Mouse (Mus musculus) kidney, embryonic 16.5 days (tissue): ENCODE results near the gene Kazald1. TPM values are rescaled to one million over a fixed set of nuclear protein-coding genes. Genes with fewer than 3 reads are reported as not detected.
"Not testable (repeated sequence)": the region's sequence is repeated elsewhere in the genome, so short reads cannot be mapped to it uniquely, and the experiment has no call there.

ENCODE experiments used
- ATAC-seq: fragments of 200-750 bp; cut with Nextera tagmentation; 2 replicates; pipeline ENCODE4 v1.8.0; 2017; ENCODE audit warnings: moderate TSS enrichment; ENCODE audit not compliant: low FRiP score, low TSS enrichment
- H3K27ac ChIP-seq: fragments of 300-500 bp; sonication (generic); 2 replicates; pipeline ENCODE4 v1.5.1; 2014; ENCODE audit warnings: low read length
- H3K27me3 ChIP-seq: fragments of 300-500 bp; sonication (generic); 2 replicates; pipeline ENCODE4 v1.6.1; 2014; ENCODE audit warnings: low read length, control low read depth, mixed read lengths; ENCODE audit not compliant: insufficient read depth
- H3K36me3 ChIP-seq: fragments of 300-500 bp; sonication (generic); 2 replicates; pipeline ENCODE4 v1.6.1; 2014; ENCODE audit warnings: low read length, control low read depth, mixed read lengths; ENCODE audit not compliant: insufficient read depth
- H3K4me1 ChIP-seq: fragments of 300-500 bp; sonication (generic); 2 replicates; pipeline ENCODE4 v1.6.1; 2014; ENCODE audit warnings: low read length, control low read depth, mixed read lengths; ENCODE audit not compliant: insufficient read depth
- H3K4me2 ChIP-seq: fragments of 300-500 bp; sonication (generic); replicated peaks from 2 replicates; pipeline ENCODE4 v1.6.1; 2014; ENCODE audit warnings: low read depth, low read length
- H3K4me3 ChIP-seq: fragments of 300-500 bp; sonication (generic); 2 replicates; pipeline ENCODE4 v1.5.1; 2014; ENCODE audit warnings: mild to moderate bottlenecking, low read length
- H3K9ac ChIP-seq: fragments of 300-500 bp; sonication (generic); replicated peaks from 2 replicates; pipeline ENCODE4 v1.6.1; 2014; ENCODE audit warnings: low read length
- H3K9me3 ChIP-seq: fragments of 300-500 bp; sonication (generic); 2 replicates; pipeline ENCODE4 v1.6.1; 2016; ENCODE audit warnings: low read length, control low read depth
- WGBS: fragments of 180-500 bp; shearing (Covaris S2); extraction: QIAGEN DNeasy Blood & Tissue Kit; methylation state at CpG from one replicate; pipeline ENCODE4 v1.1.7; 2014; 5-methylcytosine and 5-hydroxymethylcytosine counted together
- polyA plus RNA-seq: library from polyadenylated mRNA; unstranded; fragments of >200 nt; fragmentation: Nextera tagmentation; extraction: Ambion mirVana; gene quantifications from 2 replicates; pipeline ENCODE4 v1.2.1, GENCODE M21; 2015

Gene Kazald1
- polyA plus RNA-seq, 1 experiment from 2014 or later: 18.4 TPM

DNA sequence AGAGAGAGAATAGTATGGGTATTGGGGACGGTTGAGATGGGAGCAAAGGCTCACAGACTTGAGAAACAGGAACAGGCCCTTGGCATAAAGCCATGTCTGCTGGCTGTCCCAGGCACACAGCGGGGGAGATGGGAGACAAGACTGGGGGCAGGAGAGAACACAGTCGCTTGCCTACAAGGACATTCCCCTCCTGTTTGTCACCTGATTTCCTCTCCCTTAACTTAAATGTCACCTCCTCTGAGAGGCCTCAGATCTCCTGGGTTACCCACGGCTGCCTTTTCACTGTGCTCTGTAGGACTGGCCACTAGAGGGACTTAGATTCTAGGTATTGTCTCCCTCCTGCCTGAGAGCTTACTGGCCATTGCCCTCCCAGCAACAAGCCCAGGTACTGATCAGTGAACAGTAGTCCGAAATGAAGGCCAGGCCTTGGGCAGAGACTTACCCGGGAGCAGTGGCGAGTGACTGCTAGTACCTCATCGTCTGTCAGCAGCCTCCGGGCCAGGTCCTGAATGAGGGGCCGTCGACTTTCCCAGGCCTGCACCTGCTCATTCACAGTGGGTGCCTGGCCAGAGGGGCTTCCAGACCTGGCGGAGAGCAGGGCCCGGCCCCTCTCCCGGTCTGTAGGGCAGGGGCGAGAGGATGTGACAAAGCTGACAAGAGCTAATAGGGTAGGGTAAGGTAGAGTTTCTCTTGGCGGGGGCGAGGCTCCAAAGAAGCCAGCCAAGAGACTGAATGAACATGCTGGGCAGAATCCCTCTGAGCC, 42.3 kb upstream of the Kazald1 start:
- no peaks in the 10 kb centered on the region for H3K27me3 ChIP-seq
- H3K9me3 ChIP-seq: no peaks in the 10 kb centered on the region
- H3K36me3 ChIP-seq: peaks cover 10% of the 10 kb centered on the region; the same call in 1 of the 2 replicates
- H3K27ac ChIP-seq: no peak overlapping the region
- ATAC-seq: no peak
- no peak overlapping the region for H3K4me2 ChIP-seq
- H3K4me1 ChIP-seq: peaks cover 24% of the 10 kb centered on the region
- no peak overlapping the region for H3K4me3 ChIP-seq
- 56% methylated on average over 17 of the region's 17 CpGs for WGBS
- peak overlapping the region; percentile 31 for H3K9ac ChIP-seq

DNA sequence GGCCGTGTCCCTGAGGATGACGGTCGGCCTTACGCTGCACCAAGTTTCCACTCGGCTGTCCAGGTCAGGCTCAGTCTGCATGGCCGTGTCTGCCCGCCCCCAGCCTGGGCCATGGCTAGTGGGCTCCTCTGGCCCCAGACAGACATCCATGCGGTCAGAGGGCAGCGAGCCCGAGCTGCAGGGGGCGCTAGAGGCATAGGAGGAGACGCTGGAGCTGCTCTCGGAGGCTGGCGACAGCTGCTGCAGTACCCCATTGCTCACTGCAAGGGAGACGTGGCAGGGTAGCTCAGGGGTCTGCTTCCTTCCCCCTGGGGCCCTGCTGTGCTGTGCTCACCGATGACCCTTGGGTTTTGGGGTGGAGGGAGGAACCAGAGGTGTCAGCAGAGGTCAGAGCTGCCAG, 38.2 kb upstream of the Kazald1 start:
- ATAC-seq: no peak
- Histone ChIP-seq H3K9me3 (no peaks in the 10 kb centered on the region), H3K4me3 (no peak overlapping the region), H3K4me1 (peaks cover 5% of the 10 kb centered on the region; the same call in 1 of the 2 replicates), H3K36me3 (no peaks in the 10 kb centered on the region), H3K4me2 (no peak overlapping the region), H3K27me3 (peaks cover 15% of the 10 kb centered on the region; the same call in 1 of the 2 replicates), H3K9ac (no peak overlapping the region), H3K27ac (no peak overlapping the region)
- 23% methylated on average over 16 of the region's 16 CpGs for WGBS

DNA sequence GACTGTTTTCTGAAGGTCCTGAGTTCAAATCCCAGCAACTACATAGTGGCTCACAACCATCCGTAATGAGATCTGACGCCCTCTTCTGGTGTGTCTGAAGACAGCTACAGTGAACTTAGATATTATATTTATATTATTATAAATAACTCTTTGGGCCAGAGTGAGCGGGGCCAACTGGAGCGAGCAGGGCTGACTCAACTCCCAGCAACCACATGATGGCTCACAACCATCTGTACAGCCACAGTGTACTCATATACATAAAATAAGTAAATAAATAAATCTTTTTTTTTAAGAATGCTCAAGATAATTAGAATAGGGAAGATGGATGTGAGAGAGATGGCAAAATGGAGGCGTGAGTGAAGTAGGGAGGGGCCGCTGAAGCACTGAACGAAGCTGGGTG, 36.8 kb upstream of the Kazald1 start:
- not testable (repeated sequence) for H3K4me1 ChIP-seq, H3K27ac ChIP-seq, H3K4me2 ChIP-seq, ATAC-seq, H3K36me3 ChIP-seq, H3K9me3 ChIP-seq, H3K4me3 ChIP-seq, H3K9ac ChIP-seq
- 89% methylated on average over 7 of the region's 7 CpGs for WGBS
- peaks cover 15% of the 10 kb centered on the region; the same call in 1 of the 2 replicates for H3K27me3 ChIP-seq

DNA sequence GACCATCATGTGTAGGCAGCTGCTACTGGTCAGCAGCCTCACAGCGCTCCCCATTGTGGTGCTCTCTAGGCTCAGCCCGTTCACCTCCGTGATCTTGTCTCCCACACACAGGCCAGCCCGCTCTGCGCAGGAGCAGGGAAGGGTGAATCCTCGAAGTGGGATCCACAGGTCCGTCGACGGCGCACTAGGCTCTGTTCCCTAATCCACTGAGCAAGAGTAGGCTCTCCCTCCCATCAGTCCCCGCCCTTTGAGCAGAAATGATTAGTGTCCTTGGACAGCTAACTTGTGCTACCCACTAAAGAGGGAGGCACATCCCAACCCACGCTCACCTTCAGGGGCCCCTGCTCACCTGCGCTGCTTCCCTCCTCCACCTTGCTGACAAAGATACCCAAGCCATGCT, 34.8 kb upstream of the Kazald1 start:
- H3K4me3 ChIP-seq: no peak overlapping the region

DNA sequence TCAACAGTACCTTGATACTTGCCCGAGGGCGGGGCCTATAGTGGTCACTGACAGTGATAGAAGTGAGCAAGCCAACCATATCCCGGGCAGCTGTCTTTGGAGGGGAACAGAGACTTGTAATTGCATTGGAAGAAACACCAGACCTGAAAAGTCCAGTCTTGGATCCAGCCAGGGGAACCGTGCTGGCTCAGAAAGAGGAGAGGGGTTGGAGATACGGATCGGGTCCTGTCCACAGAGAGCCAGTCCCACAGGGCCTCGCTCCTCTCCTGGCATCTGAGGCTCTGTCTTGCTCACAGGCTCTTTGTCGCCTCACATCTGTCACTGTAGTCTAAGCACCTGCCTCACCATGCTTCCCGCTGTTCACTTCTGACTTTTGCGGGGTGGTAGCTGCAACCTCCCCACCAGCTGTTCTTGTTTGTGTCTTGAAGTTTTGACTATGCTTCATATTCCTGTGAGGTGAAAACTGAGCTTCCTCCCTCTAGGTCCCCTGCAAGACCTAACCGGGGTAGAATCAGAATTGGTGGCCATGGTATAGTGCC, 30.6 kb upstream of the Kazald1 start:
- no peaks in the 10 kb centered on the region for H3K9me3 ChIP-seq
- H3K27ac ChIP-seq: no peak overlapping the region
- 46% methylated on average over 11 of the region's 11 CpGs for WGBS
- H3K4me3 ChIP-seq: no peak overlapping the region
- no peak overlapping the region for H3K4me2 ChIP-seq
- peaks cover 32% of the 10 kb centered on the region for H3K4me1 ChIP-seq
- no peak overlapping the region for H3K9ac ChIP-seq
- no peak for ATAC-seq
- no peaks in the 10 kb centered on the region for H3K36me3 ChIP-seq
- H3K27me3 ChIP-seq: peaks cover 27% of the 10 kb centered on the region

More for the DNA sequence above, 34.8 kb upstream of the Kazald1 start:
- H3K27me3 ChIP-seq: peaks cover 24% of the 10 kb centered on the region
- H3K27ac ChIP-seq: no peak overlapping the region
- H3K4me2 ChIP-seq: no peak overlapping the region
- H3K4me1 ChIP-seq: peaks cover 5% of the 10 kb centered on the region; the same call in 1 of the 2 replicates
- no peaks in the 10 kb centered on the region for H3K36me3 ChIP-seq
- no peak overlapping the region for H3K9ac ChIP-seq
- 44% methylated on average over 13 of the region's 13 CpGs for WGBS
- no peaks in the 10 kb centered on the region for H3K9me3 ChIP-seq
- ATAC-seq: 0 out of 2 replicates have a peak, but pooled peaks have one; percentile 27

DNA sequence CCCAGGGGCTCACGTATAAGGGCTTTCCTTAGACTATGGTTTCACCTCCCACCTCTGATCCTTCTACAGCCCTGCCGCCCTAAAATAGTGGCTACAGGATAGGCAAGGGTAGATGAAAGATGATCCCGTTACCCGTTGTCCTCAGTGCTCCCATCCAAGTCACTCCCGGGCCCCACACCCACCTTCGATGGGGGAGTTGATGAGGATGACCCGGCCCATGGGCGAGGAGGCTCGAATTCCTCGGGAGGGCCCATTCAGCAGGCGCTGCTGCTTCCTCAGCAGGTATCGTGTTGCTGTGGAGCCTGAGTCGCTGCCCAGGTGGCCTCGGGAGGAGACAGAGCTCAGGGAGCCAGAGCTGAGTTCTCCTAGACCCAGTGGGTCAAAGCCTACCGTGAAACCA, 29.8 kb upstream of the Kazald1 start:
- no peaks in the 10 kb centered on the region; the same call in 1 of the 2 replicates for H3K36me3 ChIP-seq
- H3K4me3 ChIP-seq: no peak overlapping the region
- no peak overlapping the region for H3K4me2 ChIP-seq
- H3K27me3 ChIP-seq: peaks cover 23% of the 10 kb centered on the region
- H3K9ac ChIP-seq: no peak overlapping the region
- WGBS: 18% methylated on average over 15 of the region's 15 CpGs
- peaks cover 32% of the 10 kb centered on the region for H3K4me1 ChIP-seq
- ATAC-seq: peak; percentile 31; the same call in 1 of the 2 replicates
- no peaks in the 10 kb centered on the region for H3K9me3 ChIP-seq
- H3K27ac ChIP-seq: no peak overlapping the region

DNA sequence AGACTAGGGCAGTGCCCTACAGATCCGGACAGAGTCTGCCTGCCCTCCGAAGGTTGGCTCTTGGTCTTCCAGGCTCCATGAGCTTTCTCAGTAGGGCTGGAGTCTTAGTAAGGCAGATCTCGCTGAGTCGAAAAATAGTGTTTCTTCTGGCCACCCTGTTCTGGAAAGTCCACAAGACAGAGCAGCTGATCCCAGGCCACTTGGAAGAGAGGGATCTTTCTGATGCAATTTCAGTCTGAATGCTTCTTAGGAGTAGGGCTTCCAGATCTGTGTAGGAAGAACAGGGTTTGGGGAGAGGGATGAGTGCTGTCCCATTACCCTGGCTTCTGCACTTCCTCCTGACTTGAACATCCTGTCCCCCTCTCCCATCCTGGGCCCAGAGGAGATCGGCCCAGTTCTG, 29.4 kb upstream of the Kazald1 start, which contains the start of gene Pdzd7:
Pdzd7 (minus strand) TSS at position 67 of the 400 bp plus-strand sequence.
- peak within 1 kb of the TSS; percentile 54 for H3K4me3 ChIP-seq
- H3K9me3 ChIP-seq: no peaks in the 10 kb centered on the region
- WGBS: 70% methylated on average over 5 of the region's 5 CpGs
- H3K4me2 ChIP-seq: peak within 1 kb of the TSS; percentile 78
- peaks cover 19% of the 10 kb centered on the region for H3K27me3 ChIP-seq
- ATAC-seq: no peak
- peaks cover 32% of the 10 kb centered on the region for H3K4me1 ChIP-seq
- H3K27ac ChIP-seq: no peak within 1 kb of the TSS
- H3K9ac ChIP-seq: peak within 1 kb of the TSS; percentile 66; the same call in 1 of the 2 replicates
- peaks cover 1% of the 10 kb centered on the region; the same call in 1 of the 2 replicates for H3K36me3 ChIP-seq

DNA sequence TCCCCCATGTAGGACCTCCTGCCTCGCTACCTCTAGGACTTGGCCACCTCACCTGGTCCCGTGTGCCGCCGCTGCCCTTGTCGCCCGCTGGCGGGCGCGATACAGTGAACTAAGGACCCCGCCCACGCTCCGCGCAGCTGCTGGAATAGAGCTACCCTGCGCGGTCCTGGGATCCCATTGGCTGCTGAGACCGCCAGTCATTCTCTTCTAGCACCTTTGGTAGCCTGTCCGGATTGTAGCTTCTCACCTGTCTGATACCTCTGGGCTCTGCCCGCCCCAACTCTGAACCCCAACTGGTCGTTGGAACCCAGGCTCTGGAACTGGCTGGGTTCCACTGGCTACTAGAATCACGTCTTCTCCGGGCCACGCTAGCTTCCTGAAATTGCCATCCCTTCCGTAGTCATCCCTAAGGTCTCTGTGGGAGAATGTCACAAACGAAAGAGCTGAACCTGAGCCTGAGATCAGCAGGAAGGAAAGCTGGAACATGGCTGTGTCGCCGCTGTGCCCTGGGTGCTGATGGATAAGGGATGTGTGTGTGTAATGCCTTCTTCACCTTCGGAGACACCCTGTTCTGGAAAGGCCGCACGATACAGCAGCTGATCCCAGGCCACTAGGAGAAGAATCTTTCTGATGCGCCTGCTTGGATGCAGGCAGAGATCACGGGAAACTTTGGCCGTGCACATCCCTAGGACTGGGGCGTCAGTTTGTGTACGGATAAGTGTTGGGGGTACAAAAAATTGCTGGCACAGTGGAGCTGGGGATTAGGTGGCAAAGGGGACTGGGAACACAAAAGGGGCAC, 28.3 kb upstream of the Kazald1 start:
- whole genome bisulfite sequencing: 1% methylated on average over 34 of the region's 34 CpGs
- Histone ChIP-seq H3K27ac (peak overlapping the region; percentile 91), H3K36me3 (peaks cover 6% of the 10 kb centered on the region; the same call in 1 of the 2 replicates), H3K4me1 (peaks cover 32% of the 10 kb centered on the region), H3K27me3 (peaks cover 15% of the 10 kb centered on the region; the same call in 1 of the 2 replicates), H3K9me3 (no peaks in the 10 kb centered on the region), H3K9ac (peak overlapping the region; percentile 66), H3K4me2 (peak overlapping the region; percentile 78), H3K4me3 (peak overlapping the region; percentile 54)
- ATAC-seq: peak; percentile 58

DNA sequence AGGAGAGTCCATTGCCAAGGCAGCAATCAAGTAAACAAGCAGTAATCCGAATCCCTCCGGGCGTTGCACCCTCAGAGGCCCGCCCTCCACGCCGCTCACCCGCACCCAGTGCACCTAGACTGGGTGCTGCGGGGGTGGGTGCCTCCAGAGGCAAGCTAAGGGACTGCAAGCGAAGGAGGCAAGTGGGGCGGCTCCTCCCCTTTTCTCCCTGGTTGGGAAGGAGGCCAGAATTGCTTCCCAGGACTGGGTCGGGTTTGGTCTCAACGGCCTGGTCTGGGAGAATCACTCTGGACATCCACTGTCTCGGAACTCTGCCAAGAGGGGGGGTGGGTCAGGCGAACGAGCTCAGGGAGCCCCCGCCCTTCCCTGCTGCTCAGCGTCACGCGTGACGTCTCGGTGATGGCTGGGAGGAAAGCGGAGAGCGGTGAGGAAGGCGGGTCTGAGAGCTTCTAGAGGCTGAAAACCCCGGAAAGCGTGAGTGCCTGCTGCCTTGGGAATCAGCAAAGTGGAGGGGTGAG, 27.6 kb upstream of the Kazald1 start, which contains the start of gene Sfxn3:
Sfxn3 (plus strand) TSS at position 87 of the 518 bp plus-strand sequence.
- Histone ChIP-seq H3K9me3 (no peaks in the 10 kb centered on the region), H3K36me3 (peaks cover 7% of the 10 kb centered on the region), H3K4me1 (peaks cover 32% of the 10 kb centered on the region), H3K27ac (peak within 1 kb of the TSS; percentile 91), H3K4me3 (peak within 1 kb of the TSS; percentile 54), H3K4me2 (peak within 1 kb of the TSS; percentile 78), H3K9ac (peak within 1 kb of the TSS; percentile 66), H3K27me3 (peaks cover 15% of the 10 kb centered on the region; the same call in 1 of the 2 replicates)
- under 1% methylated on average over 26 of the region's 26 CpGs for WGBS
- ATAC-seq: peak; percentile 72
